Mouse (Mus musculus): ENCODE data around the gene Gpx4. TPM values are rescaled to one million over a fixed set of nuclear protein-coding genes. Genes with fewer than 3 reads are reported as not detected.

The Gpx4 gene
- polyA plus RNA-seq, 1 experiment from 2014 or later, result 618 TPM

DNA sequence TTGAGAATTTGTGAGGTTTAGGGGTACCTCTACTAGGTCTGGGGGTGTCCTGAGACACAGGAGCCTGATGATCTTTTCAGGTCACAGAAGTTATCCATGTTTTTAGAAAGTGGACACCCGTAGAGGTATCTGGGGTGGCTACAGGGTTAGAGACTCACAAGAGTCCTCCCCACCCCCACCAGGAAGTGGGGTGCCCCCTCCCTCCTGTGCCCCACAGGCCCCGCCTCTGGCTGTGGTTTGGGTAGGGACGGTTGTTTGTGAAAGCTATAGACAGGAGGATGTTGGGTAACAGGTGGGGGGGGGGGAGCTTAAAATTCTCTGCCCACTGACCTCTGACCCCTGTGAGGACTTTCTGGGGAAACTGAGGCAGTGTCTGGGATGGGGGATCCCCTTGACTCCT, 29.6 kb upstream of the Gpx4 start:
- H3K27me3 ChIP-seq (replicated peaks; ENCODE audit: low read depth, poor library complexity, severe bottlenecking), result peaks cover 77% of the 10 kb centered on the region
- WGBS, result 60% methylated on average over 3 of the region's 3 CpGs
- H3K27ac ChIP-seq (replicated peaks), result no peak overlapping the region
- H3K9me3 ChIP-seq, result no peaks in the 10 kb centered on the region
- H3K4me3 ChIP-seq, result no peak overlapping the region
- H3K36me3 ChIP-seq (replicated peaks), result peaks cover 9% of the 10 kb centered on the region
- DNase-seq (ENCODE audit: low spot score), result no peak
- peaks cover 51% of the 10 kb centered on the region for H3K4me1 ChIP-seq

DNA sequence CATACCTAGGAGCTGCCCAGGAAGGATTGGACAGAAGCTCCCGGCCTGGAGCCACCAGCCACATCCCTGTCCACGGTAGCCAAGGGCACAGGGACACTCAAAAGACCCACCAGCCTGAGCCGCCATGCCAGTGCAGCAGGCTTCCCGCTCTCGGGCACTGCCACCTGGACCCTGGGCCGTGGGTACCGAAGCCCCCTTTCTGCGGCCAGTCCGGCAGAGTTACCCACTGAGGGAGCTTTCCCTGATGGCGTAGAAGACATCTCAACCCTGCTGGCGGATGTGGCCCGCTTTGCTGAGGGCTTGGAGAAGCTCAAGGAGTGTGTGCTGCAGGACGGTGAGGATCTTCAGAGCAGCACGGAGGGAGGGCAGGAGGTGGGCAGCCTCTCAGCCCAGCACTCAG, 29.2 kb upstream of the Gpx4 start:
- H3K36me3 ChIP-seq (replicated peaks), result peaks cover 12% of the 10 kb centered on the region
- no peak for DNase-seq (ENCODE audit: low spot score)
- H3K4me1 ChIP-seq, result peaks cover 51% of the 10 kb centered on the region
- H3K9me3 ChIP-seq, result no peaks in the 10 kb centered on the region
- peak overlapping the region; percentile 31; the same call in 1 of the 2 replicates for H3K4me3 ChIP-seq
- no peak overlapping the region for H3K27ac ChIP-seq (replicated peaks)
- peaks cover 73% of the 10 kb centered on the region for H3K27me3 ChIP-seq (replicated peaks; ENCODE audit: low read depth, poor library complexity, severe bottlenecking)
- 78% methylated on average over 14 of the region's 14 CpGs for WGBS

DNA sequence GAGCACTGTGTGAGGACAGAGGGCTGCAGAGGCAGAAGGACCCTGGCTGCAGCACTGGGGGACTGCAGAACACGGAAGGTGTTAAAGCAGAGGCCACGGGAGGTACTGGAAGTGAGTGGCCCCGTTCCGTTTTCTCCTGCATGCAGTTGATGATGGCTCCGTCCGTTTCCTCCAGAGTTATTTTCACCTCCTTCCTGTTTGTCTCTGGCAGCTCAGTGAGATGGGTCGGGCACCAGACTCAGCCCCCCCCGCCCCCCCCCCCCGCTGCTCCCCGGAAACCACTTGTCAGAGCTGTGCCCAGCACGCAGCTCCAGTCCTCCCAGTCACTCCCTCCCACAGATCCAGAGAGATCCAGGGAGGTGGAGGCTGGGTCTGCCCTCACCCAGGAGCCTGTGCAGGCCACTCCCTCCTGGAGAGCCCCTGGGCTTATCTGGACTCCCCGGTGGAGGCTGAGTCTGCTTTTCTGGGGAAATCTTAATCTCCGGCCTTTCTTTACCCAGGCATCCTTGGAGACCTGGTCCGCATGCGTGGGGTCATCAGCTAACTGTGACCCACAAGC, 28.1 kb upstream of the Gpx4 start:
- Histone ChIP-seq H3K4me1 (peaks cover 45% of the 10 kb centered on the region), H3K36me3 (replicated peaks) (peaks cover 16% of the 10 kb centered on the region), H3K27ac (replicated peaks) (peak overlapping the region; percentile 91), H3K4me3 (peak overlapping the region; percentile 56), H3K9me3 (no peaks in the 10 kb centered on the region), H3K27me3 (replicated peaks; ENCODE audit: low read depth, poor library complexity, severe bottlenecking) (peaks cover 63% of the 10 kb centered on the region)
- DNase-seq (ENCODE audit: low spot score), result peak; percentile 52
- WGBS, result 4% methylated on average over 15 of the region's 15 CpGs

DNA sequence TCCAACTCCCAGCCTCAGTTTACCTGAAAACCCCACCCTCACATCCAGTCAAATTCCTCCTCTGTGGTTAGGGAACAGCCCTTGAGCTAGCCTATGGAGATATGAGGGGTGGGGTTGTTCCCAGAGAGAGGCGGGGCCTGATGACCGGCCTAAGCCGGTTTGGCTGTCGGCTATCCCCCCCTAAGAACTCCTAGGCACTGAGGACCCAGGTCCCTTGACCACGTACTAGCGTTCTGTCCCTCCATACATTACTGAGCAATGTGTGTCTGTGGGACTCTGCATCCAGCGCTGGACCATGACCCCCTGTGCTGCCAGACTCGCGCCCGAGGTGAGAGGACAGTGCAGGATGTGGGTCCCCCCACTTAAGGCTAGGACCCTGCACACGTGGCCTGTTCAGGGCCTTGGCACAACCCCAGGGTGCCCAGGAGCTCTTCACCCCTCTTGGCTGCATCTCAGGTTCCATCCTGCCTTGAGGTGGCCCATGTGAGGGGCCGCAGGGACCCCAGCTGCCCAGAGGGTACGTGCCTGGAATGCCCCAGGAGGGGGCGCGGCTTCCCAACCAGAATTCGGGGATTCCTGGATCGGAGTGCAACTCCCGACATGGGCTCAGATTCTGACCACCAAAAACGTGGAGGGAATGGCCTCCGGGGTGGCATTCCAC, 27.4 kb upstream of the Gpx4 start:
- Histone ChIP-seq H3K27me3 (replicated peaks; ENCODE audit: low read depth, poor library complexity, severe bottlenecking) (peaks cover 55% of the 10 kb centered on the region), H3K4me1 (peaks cover 38% of the 10 kb centered on the region), H3K27ac (replicated peaks) (peak overlapping the region; percentile 91), H3K36me3 (replicated peaks) (peaks cover 21% of the 10 kb centered on the region), H3K9me3 (no peaks in the 10 kb centered on the region), H3K4me3 (peak overlapping the region; percentile 56)
- 3% methylated on average over 20 of the region's 20 CpGs for WGBS
- DNase-seq (ENCODE audit: low spot score), result peak; percentile 73

DNA sequence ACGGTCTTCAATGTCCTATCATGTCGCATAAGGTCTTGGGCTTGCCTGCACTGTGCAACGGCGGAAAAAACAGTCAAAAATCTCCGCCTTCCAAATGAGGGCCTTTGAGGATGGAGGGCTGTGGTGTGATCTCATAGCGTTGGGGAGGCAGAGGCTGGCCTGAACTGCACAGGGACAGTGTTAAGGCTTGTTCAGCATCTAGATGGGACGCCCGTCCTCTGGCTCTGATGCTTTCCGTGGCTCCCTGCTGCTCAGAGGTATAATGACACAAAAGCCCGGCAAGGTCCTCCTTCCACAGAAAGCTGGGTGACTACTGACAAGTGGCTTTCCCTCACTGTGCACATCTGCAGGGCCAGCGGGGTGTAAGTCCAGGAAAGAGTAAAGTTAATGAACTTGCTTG, 26.8 kb upstream of the Gpx4 start:
- Histone ChIP-seq H3K27ac (replicated peaks) (peak overlapping the region; percentile 91), H3K4me3 (peak overlapping the region; percentile 56), H3K9me3 (no peaks in the 10 kb centered on the region), H3K36me3 (replicated peaks) (peaks cover 21% of the 10 kb centered on the region), H3K27me3 (replicated peaks; ENCODE audit: low read depth, poor library complexity, severe bottlenecking) (peaks cover 49% of the 10 kb centered on the region), H3K4me1 (peaks cover 32% of the 10 kb centered on the region)
- WGBS, result 22% methylated on average over 11 of the region's 11 CpGs
- no peak for DNase-seq (ENCODE audit: low spot score)

DNA sequence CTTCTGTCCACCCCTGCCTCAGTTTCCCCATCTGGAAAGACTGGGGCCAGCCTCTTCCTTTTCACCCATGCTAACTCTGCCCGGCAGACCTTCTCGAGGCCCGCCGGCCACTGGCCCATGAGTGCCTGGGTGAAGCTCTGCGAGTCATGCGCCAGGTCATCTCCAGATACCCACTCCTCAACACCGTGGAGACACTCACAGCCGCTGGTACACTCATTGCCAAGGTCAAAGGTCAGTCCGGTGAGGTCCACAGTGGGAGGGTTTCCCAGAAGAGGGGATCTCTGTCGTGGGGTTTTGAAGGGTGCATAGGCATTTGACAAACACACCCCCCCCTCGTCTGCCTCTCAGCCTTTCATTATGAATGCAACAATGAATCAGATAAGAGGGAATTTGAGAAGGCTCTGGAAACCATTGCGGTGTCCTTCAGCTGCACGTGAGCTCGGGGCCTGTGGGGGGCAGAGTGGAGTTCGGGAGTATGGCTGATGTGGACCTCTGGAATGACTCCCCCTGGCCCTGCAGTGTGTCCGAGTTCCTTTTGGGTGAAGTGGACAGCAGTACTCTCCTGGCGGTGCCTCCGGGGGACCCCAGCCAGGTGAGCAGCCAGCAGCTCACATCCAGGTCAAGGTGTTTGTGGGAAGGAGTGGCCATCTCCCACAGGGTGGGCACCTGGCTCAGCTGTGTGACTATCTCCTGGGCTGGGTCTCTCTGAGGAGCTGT, 26.2 kb upstream of the Gpx4 start:
- no peaks in the 10 kb centered on the region for H3K9me3 ChIP-seq
- 82% methylated on average over 18 of the region's 18 CpGs for WGBS
- H3K27ac ChIP-seq (replicated peaks), result no peak overlapping the region; the same call in 1 of the 2 replicates
- peaks cover 36% of the 10 kb centered on the region for H3K4me1 ChIP-seq
- peaks cover 21% of the 10 kb centered on the region for H3K36me3 ChIP-seq (replicated peaks)
- peaks cover 43% of the 10 kb centered on the region for H3K27me3 ChIP-seq (replicated peaks; ENCODE audit: low read depth, poor library complexity, severe bottlenecking)
- no peak for DNase-seq (ENCODE audit: low spot score)
- peak overlapping the region; percentile 56 for H3K4me3 ChIP-seq

DNA sequence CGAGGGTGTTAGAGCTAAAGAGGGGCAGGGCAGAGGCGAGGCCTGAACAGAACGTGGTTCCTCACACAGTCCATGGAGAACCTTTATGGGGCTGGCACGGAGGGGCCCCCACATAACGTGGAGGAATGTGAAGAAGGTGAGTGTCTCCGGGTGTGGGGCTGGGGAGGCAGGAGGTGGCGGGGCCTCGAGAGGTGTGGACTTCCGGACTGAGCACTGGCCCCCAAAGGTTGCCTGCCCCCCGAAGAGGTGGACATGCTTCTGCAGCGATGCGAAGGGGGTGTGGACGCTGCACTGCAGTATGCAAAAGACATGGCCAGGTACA, 25.7 kb upstream of the Gpx4 start:
- H3K27ac ChIP-seq (replicated peaks), result no peak overlapping the region
- peaks cover 38% of the 10 kb centered on the region for H3K27me3 ChIP-seq (replicated peaks; ENCODE audit: low read depth, poor library complexity, severe bottlenecking)
- no peaks in the 10 kb centered on the region for H3K9me3 ChIP-seq
- H3K36me3 ChIP-seq (replicated peaks), result peaks cover 25% of the 10 kb centered on the region
- peaks cover 41% of the 10 kb centered on the region for H3K4me1 ChIP-seq
- H3K4me3 ChIP-seq, result 0 out of 2 replicates have a peak overlapping the region, but pooled peaks have one; percentile 3
- no peak for DNase-seq (ENCODE audit: low spot score)
- 91% methylated on average over 13 of the region's 13 CpGs for WGBS

DNA sequence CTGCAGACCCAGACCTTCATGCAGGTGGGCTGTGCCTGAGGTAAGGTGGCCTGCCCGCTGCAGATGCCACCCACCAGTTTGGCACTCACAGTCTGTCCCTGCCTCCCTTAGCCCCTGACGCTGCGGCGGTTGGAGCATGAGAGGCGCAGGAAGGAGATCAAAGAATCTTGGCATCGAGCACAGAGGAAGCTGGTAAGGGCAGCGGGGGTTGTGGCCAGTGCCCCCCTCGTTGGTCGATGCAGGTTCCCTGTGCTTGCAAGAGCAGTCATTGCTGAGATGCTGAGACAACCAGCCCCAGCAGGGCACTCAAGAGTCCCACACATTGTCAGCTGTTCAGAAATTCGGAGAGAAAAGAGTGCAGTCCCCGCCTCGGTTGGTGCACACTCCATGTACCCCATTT, 24.8 kb upstream of the Gpx4 start:
- Histone ChIP-seq H3K4me1 (peaks cover 39% of the 10 kb centered on the region), H3K27ac (replicated peaks) (no peak overlapping the region), H3K9me3 (no peaks in the 10 kb centered on the region), H3K36me3 (replicated peaks) (peaks cover 34% of the 10 kb centered on the region), H3K27me3 (replicated peaks; ENCODE audit: low read depth, poor library complexity, severe bottlenecking) (peaks cover 29% of the 10 kb centered on the region), H3K4me3 (no peak overlapping the region)
- no peak for DNase-seq (ENCODE audit: low spot score)
- 94% methylated on average over 12 of the region's 12 CpGs for WGBS

DNA sequence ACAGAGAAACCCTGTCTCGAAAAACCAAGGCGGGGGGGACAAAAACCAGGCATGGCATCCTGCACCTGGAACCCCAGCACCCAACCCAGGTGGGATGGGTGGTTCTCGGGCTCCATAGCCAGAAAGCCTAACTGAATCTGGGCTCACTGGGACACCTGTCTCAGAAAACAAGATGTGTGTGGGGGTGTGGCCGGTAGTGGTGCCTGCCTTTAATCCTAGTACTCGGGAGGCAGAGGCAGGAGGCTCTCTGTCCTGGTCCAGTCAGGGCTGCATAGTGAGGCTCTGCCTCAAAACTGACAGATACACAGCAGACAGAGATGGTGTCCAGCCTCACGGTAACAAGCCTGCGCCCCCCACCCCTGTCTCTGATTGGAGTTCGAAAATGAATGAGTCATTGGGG, 24.2 kb upstream of the Gpx4 start:
- no peak for DNase-seq (ENCODE audit: low spot score)
- H3K27ac ChIP-seq (replicated peaks), result no peak overlapping the region
- 0 out of 2 replicates have a peak overlapping the region, but pooled peaks have one; percentile 3 for H3K4me3 ChIP-seq
- peaks cover 39% of the 10 kb centered on the region for H3K4me1 ChIP-seq
- peaks cover 23% of the 10 kb centered on the region for H3K27me3 ChIP-seq (replicated peaks; ENCODE audit: low read depth, poor library complexity, severe bottlenecking)
- no peaks in the 10 kb centered on the region for H3K9me3 ChIP-seq
- WGBS, result 95% methylated on average over 8 of the region's 8 CpGs
- peaks cover 38% of the 10 kb centered on the region for H3K36me3 ChIP-seq (replicated peaks)

DNA sequence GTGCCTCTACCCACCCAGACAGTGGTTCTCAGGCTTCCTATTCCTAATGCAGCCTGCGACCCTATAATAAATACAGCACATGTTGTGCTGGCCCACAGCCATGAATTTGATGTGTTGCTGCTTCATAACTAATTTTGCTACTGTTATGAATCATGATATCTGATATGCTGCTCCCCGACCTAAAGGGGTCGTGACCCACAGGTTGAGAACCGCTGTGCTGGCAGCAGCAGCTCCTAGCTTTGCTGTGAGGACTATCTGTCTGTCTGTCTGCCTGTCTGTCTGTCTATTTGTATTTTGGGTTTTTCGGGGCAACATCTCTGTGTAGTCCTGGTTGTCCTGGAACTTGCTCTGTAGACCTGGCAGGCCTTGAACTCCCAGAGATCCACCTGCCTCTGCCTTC, 23.2 kb upstream of the Gpx4 start:
- Histone ChIP-seq H3K27me3 (replicated peaks; ENCODE audit: low read depth, poor library complexity, severe bottlenecking) (peaks cover 17% of the 10 kb centered on the region), H3K36me3 (replicated peaks) (peaks cover 46% of the 10 kb centered on the region), H3K4me1 (peaks cover 35% of the 10 kb centered on the region), H3K4me3 (no peak overlapping the region), H3K9me3 (no peaks in the 10 kb centered on the region), H3K27ac (replicated peaks) (no peak overlapping the region)
- DNase-seq (ENCODE audit: low spot score), result no peak
- 87% methylated on average over 5 of the region's 5 CpGs for WGBS

DNA sequence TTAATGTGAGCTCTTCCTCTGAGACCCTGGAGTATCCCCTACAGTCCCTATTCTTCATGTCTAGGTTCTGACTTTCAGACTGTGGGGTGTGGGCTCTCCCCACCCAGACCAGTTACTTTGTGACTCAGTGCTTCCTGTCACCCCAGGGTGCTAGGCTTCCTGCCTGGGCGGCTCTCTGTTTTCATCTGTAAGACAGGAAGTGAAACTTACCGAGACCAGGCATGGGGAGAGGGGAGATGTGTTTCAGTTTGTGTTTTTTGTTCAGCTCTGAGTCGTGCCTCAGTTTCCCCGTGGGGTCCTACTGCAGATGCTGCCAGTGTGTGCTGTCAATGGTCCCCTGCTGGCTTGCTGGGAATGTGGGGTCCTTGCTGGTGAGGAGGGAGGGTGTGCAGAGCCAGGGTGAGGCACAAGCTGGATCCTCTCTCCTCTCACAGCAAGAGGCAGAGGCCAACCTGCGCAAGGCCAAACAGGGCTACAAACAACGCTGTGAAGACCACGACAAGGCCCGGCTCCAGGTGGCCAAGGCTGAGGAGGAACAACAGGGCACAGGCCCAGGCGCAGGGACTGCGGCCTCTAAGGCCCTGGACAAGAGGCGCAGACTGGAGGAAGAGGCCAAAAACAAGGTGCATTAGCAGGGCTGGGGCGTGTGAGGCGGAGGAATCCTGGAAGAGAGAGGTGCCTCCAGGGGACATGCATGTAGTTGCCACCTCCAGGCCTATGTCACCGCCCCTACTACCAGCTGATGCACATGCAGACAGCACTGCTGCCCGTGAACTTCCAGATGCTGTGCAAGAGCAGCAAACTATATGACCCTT, 22.5 kb upstream of the Gpx4 start:
- no peak for DNase-seq (ENCODE audit: low spot score)
- 82% methylated on average over 15 of the region's 15 CpGs for WGBS
- 0 out of 2 replicates have a peak overlapping the region, but pooled peaks have one; percentile 52 for H3K27ac ChIP-seq (replicated peaks)
- no peak overlapping the region for H3K4me3 ChIP-seq
- H3K36me3 ChIP-seq (replicated peaks), result peaks cover 53% of the 10 kb centered on the region
- peaks cover 29% of the 10 kb centered on the region for H3K4me1 ChIP-seq
- H3K27me3 ChIP-seq (replicated peaks; ENCODE audit: low read depth, poor library complexity, severe bottlenecking), result peaks cover 10% of the 10 kb centered on the region
- H3K9me3 ChIP-seq, result no peaks in the 10 kb centered on the region

DNA sequence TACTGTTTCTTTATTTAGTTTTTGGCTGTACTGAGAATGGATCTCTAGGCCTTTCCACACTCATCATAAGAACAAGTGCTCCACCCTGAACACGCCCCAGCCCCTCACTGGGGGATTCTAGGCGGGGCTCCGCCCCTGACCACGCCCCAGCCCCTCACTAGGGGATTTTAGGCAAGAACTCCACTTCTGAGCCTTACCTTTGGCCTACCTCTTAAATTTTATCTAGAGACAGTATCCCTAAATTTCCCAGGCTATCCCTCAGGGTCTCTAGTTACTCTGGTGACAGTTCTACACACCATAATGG, 22.0 kb upstream of the Gpx4 start:
- Histone ChIP-seq H3K27ac (replicated peaks) (no peak overlapping the region), H3K36me3 (replicated peaks) (peaks cover 56% of the 10 kb centered on the region), H3K4me3 (no peak overlapping the region), H3K27me3 (replicated peaks; ENCODE audit: low read depth, poor library complexity, severe bottlenecking) (peaks cover 5% of the 10 kb centered on the region; the same call in 1 of the 2 replicates), H3K4me1 (peaks cover 23% of the 10 kb centered on the region), H3K9me3 (no peaks in the 10 kb centered on the region)
- DNase-seq (ENCODE audit: low spot score), result no peak
- WGBS, result 57% methylated on average over 4 of the region's 4 CpGs
